Mouse (Mus musculus) lung, embryonic 14.5 days (tissue): ENCODE data around the gene Foxp1. TPM values are rescaled to one million over a fixed set of nuclear protein-coding genes. Genes with fewer than 3 reads are reported as not detected.

Experiments
- ATAC-seq: fragments of 200-750 bp; cut with Nextera tagmentation; 2 replicates; pipeline ENCODE4 v1.8.0; 2017; ENCODE audit warnings: mild to moderate bottlenecking, moderate TSS enrichment, moderate library complexity; ENCODE audit not compliant: insufficient read depth
- DNase-seq: peaks from one replicate; pipeline ENCODE4 v3.0.0-alpha.2; 2015
- H3K27ac ChIP-seq: fragments of 300-500 bp; sonication (generic); 2 replicates; pipeline ENCODE4 v1.5.1; 2014; ENCODE audit warnings: low read depth, mild to moderate bottlenecking, moderate library complexity
- H3K27me3 ChIP-seq: fragments of 300-500 bp; sonication (generic); 2 replicates; pipeline ENCODE4 v1.6.1; 2014; ENCODE audit warnings: low read length, control low read depth; ENCODE audit not compliant: insufficient read depth
- H3K36me3 ChIP-seq: fragments of 300-500 bp; sonication (generic); 2 replicates; pipeline ENCODE4 v1.6.1; 2014; ENCODE audit warnings: control low read depth; ENCODE audit not compliant: insufficient read depth
- H3K4me1 ChIP-seq: fragments of 300-500 bp; sonication (generic); 2 replicates; pipeline ENCODE4 v1.6.1; 2014; ENCODE audit warnings: antibody characterized with exemption, control low read depth; ENCODE audit not compliant: insufficient read depth
- H3K4me2 ChIP-seq: fragments of 300-500 bp; sonication (generic); 2 replicates; pipeline ENCODE4 v1.6.1; 2014; ENCODE audit warnings: mild to moderate bottlenecking
- H3K4me3 ChIP-seq: fragments of 300-500 bp; sonication (generic); 2 replicates; pipeline ENCODE4 v1.5.1; 2014; ENCODE audit warnings: low read depth, low read length
- H3K9ac ChIP-seq: fragments of 300-500 bp; sonication (generic); 2 replicates; pipeline ENCODE4 v1.6.1; 2014
- H3K9me3 ChIP-seq: fragments of 300-500 bp; sonication (generic); 2 replicates; pipeline ENCODE4 v1.6.1; 2016; ENCODE audit warnings: low read depth, low read length, control low read depth
- CTCF ChIP-seq: IDR thresholded peaks from 2 replicates; pipeline ENCODE4 v1.5.1; 2016; ENCODE audit warnings: antibody characterized with exemption, low read depth
- WGBS: fragments of 180-500 bp; shearing (Covaris S2); extraction: QIAGEN DNeasy Blood & Tissue Kit; methylation state at CpG from one replicate; pipeline ENCODE4 v1.1.7; 2014; 5-methylcytosine and 5-hydroxymethylcytosine counted together
- polyA plus RNA-seq: library from polyadenylated mRNA; unstranded; fragments of >200 nt; fragmentation: Nextera tagmentation; extraction: Ambion mirVana; gene quantifications from 2 replicates; pipeline ENCODE4 v1.2.1, GENCODE M21; 2014

Foxp1 gene
- polyA plus RNA-seq, 1 experiment from 2014 or later, result 111 TPM

- H3K4me2 ChIP-seq, result peak overlapping the region; percentile 94
- no peaks in the 10 kb centered on the region for H3K9me3 ChIP-seq
- H3K27ac ChIP-seq, result peak overlapping the region; percentile 99
- DNase-seq (peak; percentile 79), ATAC-seq (peak; percentile 75)
- no peaks in the 10 kb centered on the region for H3K27me3 ChIP-seq
- peak overlapping the region; percentile 66 for H3K4me3 ChIP-seq
- no peaks in the 10 kb centered on the region for H3K4me1 ChIP-seq
- H3K36me3 ChIP-seq, result no peaks in the 10 kb centered on the region
- peak overlapping the region; percentile 79 for H3K9ac ChIP-seq
- TF ChIP-seq CTCF, result no peak
- WGBS, result under 1% methylated on average over 53 of the region's 54 CpGs
These were observed 1.4 kb downstream of the Foxp1 start for GRCm38 (mm10) chr6:99521038-99521640.

DNA sequence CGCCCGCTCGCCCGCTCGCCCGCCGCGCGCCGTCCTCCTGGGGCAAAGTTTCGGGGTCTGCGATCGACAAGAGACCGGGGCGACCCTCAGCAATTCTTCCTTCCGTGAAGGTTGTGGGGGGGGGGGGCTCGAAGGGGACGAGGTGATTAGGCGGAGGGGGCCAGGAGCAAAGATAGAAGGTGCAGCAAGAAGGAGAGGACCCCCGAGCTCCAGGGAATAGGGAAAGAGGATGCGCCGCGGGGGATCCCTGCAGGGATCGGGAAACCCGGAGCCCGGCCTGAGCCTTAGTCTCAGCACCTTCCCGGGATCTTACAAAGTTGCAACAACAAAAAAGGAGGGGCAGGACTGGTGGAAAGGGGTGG is 1.9 kb downstream of the Foxp1 start:
- peak overlapping the region; percentile 66 for H3K4me3 ChIP-seq
- no peaks in the 10 kb centered on the region for H3K9me3 ChIP-seq
- H3K27ac ChIP-seq, result peak overlapping the region; percentile 99

DNA sequence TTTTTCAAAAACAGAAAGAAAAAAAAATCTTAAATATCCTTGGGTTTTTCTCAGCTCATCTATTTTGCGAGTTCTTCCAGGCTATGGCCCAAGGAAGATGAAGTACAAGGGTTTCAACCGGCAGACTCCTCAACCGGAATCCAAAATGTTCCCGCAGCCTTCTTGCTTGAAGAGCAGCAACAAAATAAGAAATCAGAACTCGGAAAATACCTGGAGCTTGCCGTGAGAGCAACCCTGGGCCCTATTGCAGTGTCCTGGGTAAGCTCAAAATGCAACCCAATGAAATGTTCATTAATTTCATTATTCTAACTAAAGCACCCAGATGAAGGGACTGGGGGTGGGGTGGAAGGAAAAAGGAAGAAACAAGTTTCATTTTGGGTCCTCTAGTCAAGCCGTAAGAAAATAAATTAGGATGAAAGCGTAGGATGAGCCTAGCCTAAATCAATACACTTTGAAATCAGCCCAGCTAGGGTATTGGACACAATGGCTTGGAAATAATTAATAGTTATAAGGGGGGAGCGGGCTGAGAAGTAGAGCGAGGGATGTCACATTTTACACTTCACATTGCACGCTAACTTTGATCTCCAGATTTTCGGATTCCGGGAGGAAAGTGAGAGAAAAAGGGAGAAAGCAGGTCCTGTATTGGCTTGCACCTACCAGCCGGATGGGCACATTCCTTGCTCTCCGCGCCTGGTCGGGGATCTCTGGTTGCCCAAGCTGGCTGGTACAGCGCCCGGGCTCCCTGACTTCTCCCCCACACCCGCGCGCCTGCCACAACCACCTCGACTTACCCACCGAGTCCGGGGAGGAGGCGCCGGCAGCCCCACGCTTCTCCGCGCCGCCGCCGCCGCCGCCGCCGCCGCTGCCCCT is 2.5 kb downstream of the Foxp1 start:
- H3K4me2 ChIP-seq, result peak overlapping the region; percentile 94
- 2% methylated on average over 34 of the region's 38 CpGs for WGBS
- no peak for TF ChIP-seq CTCF
- H3K27me3 ChIP-seq, result no peaks in the 10 kb centered on the region
- DNase-seq, result peak; percentile 54
- H3K36me3 ChIP-seq, result no peaks in the 10 kb centered on the region
- peak overlapping the region; percentile 99 for H3K27ac ChIP-seq
- H3K4me3 ChIP-seq, result peak overlapping the region; percentile 66
- H3K4me1 ChIP-seq, result no peaks in the 10 kb centered on the region
- no peaks in the 10 kb centered on the region for H3K9me3 ChIP-seq
- H3K9ac ChIP-seq, result peak overlapping the region; percentile 79
- ATAC-seq, result no peak

More for the DNA sequence above, 1.9 kb downstream of the Foxp1 start:
- Histone ChIP-seq H3K9ac (peak overlapping the region; percentile 79), H3K27me3 (no peaks in the 10 kb centered on the region), H3K36me3 (no peaks in the 10 kb centered on the region), H3K4me1 (no peaks in the 10 kb centered on the region), H3K4me2 (peak overlapping the region; percentile 94)
- under 1% methylated on average over 21 of the region's 27 CpGs for WGBS
- TF ChIP-seq CTCF, result no peak
- no peak for DNase-seq
- no peak for ATAC-seq

- WGBS, result 35% methylated on average over 4 of the region's 4 CpGs
- no peak overlapping the region for H3K9ac ChIP-seq
- 0 out of 2 replicates have a peak overlapping the region, but pooled peaks have one; percentile 30 for H3K27ac ChIP-seq
- H3K4me1 ChIP-seq, result no peaks in the 10 kb centered on the region
- H3K4me3 ChIP-seq, result peak overlapping the region; percentile 66
- no peaks in the 10 kb centered on the region for H3K36me3 ChIP-seq
- no peaks in the 10 kb centered on the region for H3K27me3 ChIP-seq
- TF ChIP-seq CTCF, result no peak
- peak overlapping the region; percentile 94 for H3K4me2 ChIP-seq
- H3K9me3 ChIP-seq, result no peaks in the 10 kb centered on the region
- DNase-seq (peak; percentile 27), ATAC-seq (no peak)
These were observed 3.5 kb downstream of the Foxp1 start for GRCm38 (mm10) chr6:99519052-99519451.

GRCm38 (mm10) chr6:99515667-99516199 is 6.8 kb downstream of the Foxp1 start:
- WGBS, result 70% methylated on average over 7 of the region's 7 CpGs
- no peak for TF ChIP-seq CTCF
- H3K27ac ChIP-seq, result no peak overlapping the region
- no peaks in the 10 kb centered on the region for H3K36me3 ChIP-seq
- no peak overlapping the region for H3K9ac ChIP-seq
- no peaks in the 10 kb centered on the region for H3K9me3 ChIP-seq
- H3K4me1 ChIP-seq, result peaks cover 6% of the 10 kb centered on the region; the same call in 1 of the 2 replicates
- no peak overlapping the region for H3K4me3 ChIP-seq
- ATAC-seq (no peak), DNase-seq (no peak)
- H3K4me2 ChIP-seq, result no peak overlapping the region
- H3K27me3 ChIP-seq, result no peaks in the 10 kb centered on the region

GRCm38 (mm10) chr6:99511862-99512261 is 10.7 kb downstream of the Foxp1 start:
- H3K27ac ChIP-seq, result no peak overlapping the region
- DNase-seq (peak; percentile 32), ATAC-seq (no peak)
- H3K27me3 ChIP-seq, result no peaks in the 10 kb centered on the region
- H3K9ac ChIP-seq, result no peak overlapping the region
- WGBS, result 36% methylated on average over 6 of the region's 6 CpGs
- peaks cover 6% of the 10 kb centered on the region; the same call in 1 of the 2 replicates for H3K4me1 ChIP-seq
- no peaks in the 10 kb centered on the region for H3K36me3 ChIP-seq
- H3K9me3 ChIP-seq, result no peaks in the 10 kb centered on the region
- peak overlapping the region; percentile 26; the same call in 1 of the 2 replicates for H3K4me2 ChIP-seq
- H3K4me3 ChIP-seq, result no peak overlapping the region
- TF ChIP-seq CTCF, result no peak

- Histone ChIP-seq H3K4me3 (no peak overlapping the region), H3K27me3 (no peaks in the 10 kb centered on the region), H3K4me2 (no peak overlapping the region), H3K27ac (no peak overlapping the region), H3K36me3 (no peaks in the 10 kb centered on the region), H3K4me1 (peaks cover 6% of the 10 kb centered on the region; the same call in 1 of the 2 replicates), H3K9ac (no peak overlapping the region), H3K9me3 (no peaks in the 10 kb centered on the region)
- no peak for TF ChIP-seq CTCF
- DNase-seq, result no peak
- WGBS, result 80% methylated on average over 9 of the region's 9 CpGs
- ATAC-seq, result no peak
These were observed 13.3 kb downstream of the Foxp1 start for GRCm38 (mm10) chr6:99509189-99509592.
